In the genomic region with DNA sequence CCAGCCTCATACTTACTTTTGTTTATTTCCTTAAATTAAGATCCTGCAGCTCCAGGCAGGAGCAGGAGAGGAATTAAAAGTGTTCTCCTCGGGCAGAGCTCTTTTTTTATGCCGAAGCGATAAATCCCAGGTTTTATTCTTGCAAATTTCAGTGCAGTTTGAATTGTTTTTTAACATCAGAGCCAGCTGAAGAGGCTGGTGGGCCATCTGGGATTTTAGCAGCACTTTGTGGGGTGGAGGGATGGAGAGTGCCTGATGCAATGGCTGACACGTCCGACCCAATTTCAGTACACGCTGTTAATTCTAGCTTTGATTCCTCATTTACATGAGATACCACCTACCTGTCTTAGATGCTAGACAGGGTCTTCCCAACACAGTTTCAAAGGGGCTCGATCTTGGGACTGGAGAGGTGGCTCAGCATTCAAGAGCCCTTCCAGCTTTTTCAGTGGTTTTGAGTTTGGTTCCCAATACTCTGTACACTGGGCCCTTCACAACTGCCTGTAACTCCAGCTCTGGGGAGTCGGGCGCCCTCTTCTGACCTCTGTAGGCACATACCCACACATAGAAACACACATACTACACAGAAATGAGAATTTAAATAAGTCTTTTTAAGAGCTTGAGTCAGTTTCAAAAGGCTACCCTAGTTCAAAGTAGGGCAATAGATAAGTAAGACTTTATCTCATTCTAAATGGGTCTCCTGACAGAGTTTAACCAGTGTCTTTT, we compare ENCODE assay signal across 26 mouse cellular contexts. TPM values are rescaled to one million over a fixed set of nuclear protein-coding genes. Genes with fewer than 3 reads are reported as not detected.
A peak's percentile ranks its signal among the peaks of the same experiment; 100 is the strongest.
DNase-seq lines count a peak whose midpoint lies in the region.
"Had no signal": no experiment of that assay in that cellular context is flagged by ENCODE, and none has a peak within 500 bp of the region (broad histone marks: within the 10 kb centered on the region; RNA-seq: fewer than 3 reads in every experiment).

No protein-coding gene starts in this region.

- DNase-seq in right cerebral cortex, postnatal 10 days (ENCODE audit: low spot score in 2 of 2), result peak; percentile 41 to 51
- DNase-seq in right cerebral cortex, postnatal 25 days, result no peak
- peak; percentile 73 for DNase-seq in R1 (ENCODE audit: low read depth, low spot score)
- peak; percentile 25 to 26 for DNase-seq in layer of hippocampus, postnatal 10 days (ENCODE audit: low spot score in 2 of 2)
- no peak for DNase-seq in c-Kit-positive CD71-positive TER-119-positive erythroid progenitor cells, embryonic 14.5 days (ENCODE audit: low spot score)
- DNase-seq in ovary, postnatal 14 days (ENCODE audit: low spot score), result no peak
- no peak for DNase-seq in heart, adult 8-10 months (ENCODE audit: low spot score)
- DNase-seq: adrenal gland, postnatal 14 days; cerebellum, adult 9-10 months; gastrocnemius, postnatal 14 days; heart, adult 11 months; heart, postnatal 10 days; kidney, adult 9 months; kidney, postnatal 14 days; liver, postnatal 0 days; lung, postnatal 14 days; right cerebral cortex, postnatal 14 days; spleen, adult 18-20 months; thymus, postnatal 14 days had no signal

RNA-seq across cellular contexts. Expression of a gene that starts 45.6 kb away (rescaled TPM):
- not detected for total RNA-seq in layer of hippocampus, postnatal 10 days (2021)
- total RNA-seq in heart, adult 8-10 months (2022), result not detected
- total RNA-seq: adrenal gland, postnatal 14 days; common myeloid progenitor, adult 5-6 weeks; G1E; gastrocnemius, postnatal 14 days; heart, postnatal 10 days; hindbrain, postnatal 0 days; left cerebral cortex, adult 8-10 months; liver, adult 2 months; megakaryocyte progenitor cell, adult 5-6 weeks; midbrain, postnatal 0 days had no signal

Comparison
In these comparisons a context has a peak if more than half of its experiments do, and no peak if none do; other contexts are left out.
1. DNase-seq: peak in right cerebral cortex, postnatal 10 days (2 of 2), R1 (single experiment) and layer of hippocampus, postnatal 10 days (2 of 2); none in right cerebral cortex, postnatal 25 days (single experiment), c-Kit-positive CD71-positive TER-119-positive erythroid progenitor cells, embryonic 14.5 days (single experiment), ovary, postnatal 14 days (single experiment) and heart, adult 8-10 months (single experiment).